Mouse (Mus musculus): ENCODE data around the gene Cks1b. TPM values are rescaled to one million over a fixed set of nuclear protein-coding genes. Genes with fewer than 3 reads are reported as not detected.

The Cks1b gene
- polyA plus RNA-seq, 2 experiments = 247 to 473 TPM

- H3K4me3 ChIP-seq (replicated peaks; ENCODE audit: low read length) = no peak overlapping the region
- TF ChIP-seq POLR2A (IDR thresholded peaks at IDR 0.05; ENCODE audit: borderline replicate concordance, extremely low read depth, insufficient read depth, insufficient read length) = no peak
- no peak overlapping the region for H3K4me2 ChIP-seq (replicated peaks; ENCODE audit: low read depth, low read length, severe bottlenecking)
- no peaks in the 10 kb centered on the region for H3K27me3 ChIP-seq (ENCODE audit: control insufficient read depth, insufficient read depth, low read length)
- no peaks in the 10 kb centered on the region for H3K36me3 ChIP-seq (ENCODE audit: control insufficient read depth, insufficient read depth, low read length)
- H3K9ac ChIP-seq (ENCODE audit: low read depth, low read length, severe bottlenecking) = no peak overlapping the region
- H3K27ac ChIP-seq (replicated peaks; ENCODE audit: low read depth, low read length) = no peak overlapping the region
- peaks cover 8% of the 10 kb centered on the region for H3K4me1 ChIP-seq (ENCODE audit: control insufficient read depth, insufficient read depth, low read length)
- DNase-seq (ENCODE audit: low spot score) (no peak), ATAC-seq (ENCODE audit: low FRiP score, low read depth) (no peak)
- 63% methylated on average over 11 of the region's 12 CpGs for WGBS
- no peaks in the 10 kb centered on the region for H3K9me3 ChIP-seq (ENCODE audit: control insufficient read depth, low read length)
Measured at GRCm38 (mm10) chr3:89384331-89385076, 33.7 kb downstream of the Cks1b start.

DNA sequence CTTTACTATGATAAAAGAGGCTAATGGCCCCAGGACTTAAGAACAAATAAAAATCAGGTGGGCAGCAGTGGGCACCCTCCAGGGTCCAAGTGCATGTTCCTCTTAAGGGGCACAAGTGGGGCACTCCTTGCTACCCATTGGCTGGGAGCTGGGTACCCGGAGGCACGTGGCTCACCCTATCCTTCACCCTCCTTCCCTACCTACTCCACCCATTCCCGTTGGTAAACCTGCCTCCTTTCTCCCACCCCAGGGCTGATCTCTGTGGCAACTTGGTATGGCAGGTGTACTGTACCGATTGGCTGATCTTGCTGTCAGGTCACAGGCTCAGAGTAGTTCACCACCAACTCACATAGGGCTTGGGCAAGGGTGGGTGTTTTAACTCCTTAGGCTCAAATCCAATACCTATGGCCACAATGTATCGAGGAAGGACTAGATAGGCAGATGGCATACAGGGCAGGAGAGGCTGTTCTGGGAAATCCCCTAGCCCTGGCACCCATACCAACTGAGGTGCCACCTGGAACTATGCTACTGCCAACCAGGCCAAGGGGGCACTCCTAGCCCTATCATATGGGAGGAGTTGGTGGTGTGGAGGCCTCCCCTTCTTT is 34.4 kb downstream of the Cks1b start:
- no peaks in the 10 kb centered on the region for H3K9me3 ChIP-seq (ENCODE audit: control insufficient read depth, low read length)
- no peak for DNase-seq (ENCODE audit: low spot score)
- WGBS = 87% methylated on average over 5 of the region's 5 CpGs

GRCm38 (mm10) chr3:89382950-89383349 is 35.2 kb downstream of the Cks1b start:
- Histone ChIP-seq H3K27ac (replicated peaks; ENCODE audit: low read depth, low read length) (no peak overlapping the region), H3K4me3 (replicated peaks; ENCODE audit: low read length) (no peak overlapping the region), H3K9ac (ENCODE audit: low read depth, low read length, severe bottlenecking) (no peak overlapping the region), H3K4me1 (ENCODE audit: control insufficient read depth, insufficient read depth, low read length) (peaks cover 17% of the 10 kb centered on the region), H3K9me3 (ENCODE audit: control insufficient read depth, low read length) (no peaks in the 10 kb centered on the region), H3K4me2 (replicated peaks; ENCODE audit: low read depth, low read length, severe bottlenecking) (no peak overlapping the region), H3K36me3 (ENCODE audit: control insufficient read depth, insufficient read depth, low read length) (no peaks in the 10 kb centered on the region), H3K27me3 (ENCODE audit: control insufficient read depth, insufficient read depth, low read length) (no peaks in the 10 kb centered on the region)
- ATAC-seq (ENCODE audit: low FRiP score, low read depth) (no peak), DNase-seq (ENCODE audit: low spot score) (no peak)
- no peak for TF ChIP-seq POLR2A (IDR thresholded peaks at IDR 0.05; ENCODE audit: borderline replicate concordance, extremely low read depth, insufficient read depth, insufficient read length)
- 85% methylated on average over 5 of the region's 5 CpGs for WGBS

More for the DNA sequence above, 34.4 kb downstream of the Cks1b start:
- Histone ChIP-seq H3K27me3 (ENCODE audit: control insufficient read depth, insufficient read depth, low read length) (no peaks in the 10 kb centered on the region), H3K4me2 (replicated peaks; ENCODE audit: low read depth, low read length, severe bottlenecking) (no peak overlapping the region), H3K9ac (ENCODE audit: low read depth, low read length, severe bottlenecking) (no peak overlapping the region), H3K27ac (replicated peaks; ENCODE audit: low read depth, low read length) (no peak overlapping the region), H3K36me3 (ENCODE audit: control insufficient read depth, insufficient read depth, low read length) (no peaks in the 10 kb centered on the region), H3K4me1 (ENCODE audit: control insufficient read depth, insufficient read depth, low read length) (peaks cover 12% of the 10 kb centered on the region), H3K4me3 (replicated peaks; ENCODE audit: low read length) (no peak overlapping the region)
- no peak for ATAC-seq (ENCODE audit: low FRiP score, low read depth)
- TF ChIP-seq POLR2A (IDR thresholded peaks at IDR 0.05; ENCODE audit: borderline replicate concordance, extremely low read depth, insufficient read depth, insufficient read length) = no peak

DNA sequence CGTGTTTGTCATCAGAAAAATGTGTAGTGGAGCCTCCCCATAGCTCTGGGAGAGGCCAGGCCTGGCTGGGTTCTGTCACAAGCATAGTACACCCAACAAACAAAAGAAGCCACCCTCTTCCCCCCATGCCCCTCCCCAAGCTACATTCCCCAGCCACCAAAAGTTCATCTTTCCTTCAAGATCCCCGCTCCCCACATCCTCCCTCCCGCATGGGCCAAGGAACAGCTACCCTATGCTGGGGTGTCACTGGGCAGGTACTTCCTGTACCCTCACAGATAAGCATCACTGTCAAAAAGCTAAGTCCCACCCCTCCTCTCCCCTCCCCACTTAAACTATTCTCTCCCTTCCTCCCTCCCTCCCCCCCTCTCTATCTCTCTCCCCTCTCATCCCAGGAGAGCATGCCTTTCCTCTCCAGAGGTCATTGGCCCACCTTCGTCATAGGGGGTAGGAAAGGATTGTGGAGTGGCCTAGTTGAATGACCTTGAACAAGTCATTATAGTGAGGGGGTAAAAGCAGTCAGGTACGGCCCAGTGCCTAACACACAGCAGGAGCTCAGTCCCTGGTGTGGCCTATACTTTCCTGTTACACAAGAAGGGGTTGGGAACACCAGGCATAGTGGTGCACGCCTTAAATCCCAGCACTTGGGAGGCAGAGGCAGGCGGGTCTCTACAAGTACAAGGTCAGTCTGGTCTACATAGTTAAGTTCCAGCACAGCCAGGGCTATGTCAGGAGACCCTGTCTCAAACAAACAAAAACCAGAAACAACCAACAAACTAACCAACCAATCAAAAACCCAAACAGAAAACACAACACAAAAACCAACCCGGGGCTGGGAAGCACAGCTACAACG is 35.9 kb downstream of the Cks1b start:
- WGBS = 86% methylated on average over 9 of the region's 9 CpGs
- Histone ChIP-seq H3K9ac (ENCODE audit: low read depth, low read length, severe bottlenecking) (no peak overlapping the region), H3K27ac (replicated peaks; ENCODE audit: low read depth, low read length) (no peak overlapping the region), H3K4me3 (replicated peaks; ENCODE audit: low read length) (no peak overlapping the region), H3K4me1 (ENCODE audit: control insufficient read depth, insufficient read depth, low read length) (peaks cover 19% of the 10 kb centered on the region), H3K36me3 (ENCODE audit: control insufficient read depth, insufficient read depth, low read length) (no peaks in the 10 kb centered on the region), H3K4me2 (replicated peaks; ENCODE audit: low read depth, low read length, severe bottlenecking) (no peak overlapping the region), H3K9me3 (ENCODE audit: control insufficient read depth, low read length) (no peaks in the 10 kb centered on the region), H3K27me3 (ENCODE audit: control insufficient read depth, insufficient read depth, low read length) (no peaks in the 10 kb centered on the region)
- no peak for TF ChIP-seq POLR2A (IDR thresholded peaks at IDR 0.05; ENCODE audit: borderline replicate concordance, extremely low read depth, insufficient read depth, insufficient read length)
- no peak for ATAC-seq (ENCODE audit: low FRiP score, low read depth)
- DNase-seq (ENCODE audit: low spot score) = no peak

- Histone ChIP-seq H3K27me3 (ENCODE audit: control insufficient read depth, insufficient read depth, low read length) (no peaks in the 10 kb centered on the region), H3K36me3 (ENCODE audit: control insufficient read depth, insufficient read depth, low read length) (no peaks in the 10 kb centered on the region), H3K4me2 (replicated peaks; ENCODE audit: low read depth, low read length, severe bottlenecking) (no peak overlapping the region), H3K9ac (ENCODE audit: low read depth, low read length, severe bottlenecking) (no peak overlapping the region), H3K9me3 (ENCODE audit: control insufficient read depth, low read length) (no peaks in the 10 kb centered on the region), H3K4me1 (ENCODE audit: control insufficient read depth, insufficient read depth, low read length) (peaks cover 19% of the 10 kb centered on the region), H3K27ac (replicated peaks; ENCODE audit: low read depth, low read length) (no peak overlapping the region), H3K4me3 (replicated peaks; ENCODE audit: low read length) (no peak overlapping the region)
- DNase-seq (ENCODE audit: low spot score) (no peak), ATAC-seq (ENCODE audit: low FRiP score, low read depth) (no peak)
- no peak for TF ChIP-seq POLR2A (IDR thresholded peaks at IDR 0.05; ENCODE audit: borderline replicate concordance, extremely low read depth, insufficient read depth, insufficient read length)
- WGBS = 79% methylated on average over 11 of the region's 11 CpGs
Measured at GRCm38 (mm10) chr3:89381233-89381632, 37.0 kb downstream of the Cks1b start.

Data from limb, embryonic 14.5 days (tissue).